Mouse (Mus musculus) brain, embryonic 18.5 days (tissue): ENCODE measurements at regions not wholly inside any gene's neighbourhood (a gene's known extent, or its start where the extent isn't known, plus 50 kb on each side); places are given as distances from the start of the nearest gene placed in this dataset.

Experiments used
- DNase-seq: peaks from one replicate; pipeline ENCODE4 v3.0.0-alpha.2; 2012; ENCODE audit warnings: low read depth, low spot score

DNA sequence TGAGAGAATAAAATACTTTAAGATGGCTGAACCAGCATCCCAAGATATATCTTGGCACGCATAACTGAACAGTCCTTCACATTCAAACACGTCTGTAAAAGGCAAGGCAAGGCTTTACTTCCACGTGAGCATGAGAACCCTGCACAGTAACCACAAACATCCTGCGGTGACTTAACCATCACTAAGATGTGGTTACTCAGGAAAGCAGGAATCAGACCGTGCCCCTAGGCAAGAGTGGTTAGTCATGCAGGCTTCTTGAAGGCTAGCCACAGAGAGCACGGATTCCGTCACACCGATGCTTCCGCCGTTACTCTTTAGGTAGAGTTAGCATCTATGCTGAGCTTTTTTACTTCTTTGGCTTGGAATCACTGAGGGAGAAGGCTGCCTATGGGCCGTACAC is 266.8 kb downstream of the Barhl2 start:
- no peak for DNase-seq

DNA sequence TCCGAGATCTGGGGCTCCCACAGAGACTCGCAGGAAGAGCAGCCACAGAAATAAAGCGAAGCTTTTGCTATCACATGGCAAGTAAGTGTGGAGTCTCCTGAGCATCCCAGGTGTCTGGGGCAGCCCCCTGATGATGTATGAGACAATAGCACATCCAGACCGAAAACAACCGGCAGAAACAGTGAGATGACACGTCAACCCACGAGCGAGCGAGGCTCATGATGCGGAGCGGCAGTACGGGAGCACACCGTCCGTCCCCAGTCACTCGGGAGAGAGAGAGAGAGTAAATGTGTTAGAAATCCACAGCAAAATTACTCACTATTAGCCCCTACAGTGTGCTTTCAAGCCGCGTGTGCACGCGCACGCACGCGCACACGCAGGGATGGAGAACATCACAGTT is 276.2 kb downstream of the Barhl2 start:
- no peak for DNase-seq

DNA sequence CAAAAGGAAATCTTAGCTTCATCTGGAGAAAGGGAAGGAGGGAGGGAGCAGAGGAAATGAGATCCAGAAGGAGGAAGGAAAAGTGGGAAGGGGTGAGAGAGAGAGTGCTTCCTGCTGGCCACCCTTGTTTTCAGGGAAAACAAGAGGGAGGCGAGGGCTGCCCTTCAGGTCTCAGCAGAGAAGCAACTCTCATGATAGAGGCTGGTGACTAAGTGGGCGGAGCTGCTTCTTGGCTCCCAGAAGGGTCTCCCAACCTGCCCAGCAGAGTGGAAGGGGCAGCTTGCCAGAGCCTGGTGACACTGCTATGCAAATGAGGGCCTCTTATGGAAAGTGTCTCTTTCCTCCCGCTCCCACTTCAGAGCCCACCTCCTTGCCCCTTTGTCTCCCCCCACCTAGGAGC is 285.8 kb downstream of the Barhl2 start:
- DNase-seq, result no peak

DNA sequence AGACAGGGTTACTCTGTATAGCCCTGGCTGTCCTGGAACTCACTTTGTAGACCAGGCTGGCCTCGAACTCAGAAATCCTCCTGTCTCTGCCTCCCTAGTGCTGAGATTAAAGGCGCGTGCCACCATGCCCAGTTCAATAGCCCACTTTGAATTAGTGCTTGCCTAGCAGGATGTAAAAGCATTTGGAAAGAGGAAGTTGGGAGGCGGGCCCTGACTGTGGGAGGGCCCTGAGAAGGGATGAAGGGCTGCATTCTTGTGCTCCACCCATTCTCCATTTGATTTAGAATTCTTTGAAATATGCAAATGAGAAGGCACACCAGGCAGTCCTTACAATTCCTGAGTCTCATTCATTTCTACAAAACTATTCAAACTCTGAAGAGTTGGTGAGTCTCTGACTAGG is 287.6 kb downstream of the Barhl2 start:
- DNase-seq, result no peak

DNA sequence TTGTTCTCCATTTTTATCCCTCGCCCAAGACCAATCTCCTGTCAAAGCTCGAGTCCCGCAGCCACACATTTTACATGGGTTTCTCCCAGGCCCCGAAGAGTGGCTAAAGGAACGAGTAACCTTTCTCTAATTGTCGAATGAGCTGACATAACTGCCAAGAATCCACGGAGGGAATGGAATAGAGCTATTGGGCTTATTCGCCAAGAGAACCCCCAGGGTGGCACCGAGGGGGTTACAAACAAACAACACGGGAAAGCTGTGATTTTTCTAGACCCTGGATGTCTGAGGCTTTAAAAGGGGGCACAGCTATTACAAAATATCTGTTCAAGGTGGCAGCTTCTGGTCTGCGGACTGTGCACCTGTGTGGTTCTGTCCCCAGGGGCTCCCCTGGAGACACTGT is 290.4 kb downstream of the Barhl2 start:
- DNase-seq, result no peak

DNA sequence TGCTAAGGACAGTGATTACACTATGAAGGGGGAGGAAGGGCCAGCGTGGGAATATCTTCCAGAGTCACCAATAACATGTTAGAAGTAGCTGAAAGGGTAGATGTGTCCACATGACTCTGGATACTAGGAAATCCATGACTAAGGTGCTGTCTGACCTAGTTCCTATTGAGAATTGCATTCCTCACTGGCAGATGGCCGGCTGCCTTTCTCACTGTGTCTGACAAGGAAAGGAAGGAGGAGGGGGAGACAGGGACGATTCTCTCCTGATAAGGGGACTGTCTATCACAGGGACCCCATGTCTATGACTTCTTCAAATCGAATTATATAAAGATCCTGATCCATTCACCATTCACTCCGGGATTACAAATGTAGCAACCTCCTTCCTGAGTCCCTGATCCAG is 289.9 kb downstream of the Zfp326 start:
- no peak for DNase-seq

DNA sequence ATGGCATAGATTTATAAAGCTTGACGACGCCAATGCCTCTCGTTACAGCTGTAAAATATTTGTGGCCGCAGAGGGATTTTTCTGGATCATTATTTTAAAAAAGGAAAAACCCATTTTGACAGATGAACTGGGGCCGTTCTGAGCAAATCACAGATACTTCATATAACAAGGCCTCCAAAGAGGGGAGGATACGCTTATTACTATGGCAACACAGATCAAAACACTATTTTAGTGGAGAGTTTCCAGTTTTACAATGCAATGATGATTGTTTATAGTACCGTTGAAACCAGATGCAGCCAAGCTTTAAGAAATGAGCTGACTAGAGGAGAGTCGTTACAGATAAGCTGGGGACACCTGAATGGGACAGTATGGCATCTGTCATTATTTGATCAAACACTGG is 287.8 kb downstream of the Zfp326 start:
- no peak for DNase-seq

DNA sequence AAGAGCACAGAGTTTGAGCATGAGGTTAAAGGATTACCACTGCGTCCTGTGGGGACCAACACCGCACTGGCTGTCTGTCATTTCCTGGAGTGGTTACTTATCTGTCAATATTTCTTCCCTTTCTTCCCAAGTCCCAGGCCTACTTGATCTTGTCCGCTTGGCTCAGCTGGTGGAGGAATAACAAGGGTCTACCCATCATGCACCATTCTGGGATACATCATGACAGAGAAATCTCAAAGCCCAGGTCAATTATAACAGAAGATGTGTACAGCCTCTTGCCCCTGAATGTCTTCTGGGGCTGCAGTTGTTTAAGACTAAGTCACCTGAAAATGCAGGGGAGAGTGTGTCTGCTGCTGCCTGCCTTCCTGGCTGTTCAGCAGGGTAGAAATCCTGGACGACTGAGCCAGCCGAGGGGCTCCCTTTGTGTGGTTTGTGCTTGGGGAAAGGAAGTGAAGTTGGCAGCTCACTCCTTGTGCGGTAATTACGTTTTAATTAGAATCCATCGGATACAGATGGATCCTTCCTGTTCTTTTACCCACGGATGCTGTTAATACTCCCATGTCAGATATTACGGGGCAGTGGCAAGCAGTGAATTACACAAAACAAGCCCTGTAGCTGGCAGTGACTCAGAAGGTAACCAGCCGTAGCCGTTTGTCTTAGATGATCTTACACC is 286.8 kb downstream of the Zfp326 start:
- DNase-seq, result peak; percentile 20

DNA sequence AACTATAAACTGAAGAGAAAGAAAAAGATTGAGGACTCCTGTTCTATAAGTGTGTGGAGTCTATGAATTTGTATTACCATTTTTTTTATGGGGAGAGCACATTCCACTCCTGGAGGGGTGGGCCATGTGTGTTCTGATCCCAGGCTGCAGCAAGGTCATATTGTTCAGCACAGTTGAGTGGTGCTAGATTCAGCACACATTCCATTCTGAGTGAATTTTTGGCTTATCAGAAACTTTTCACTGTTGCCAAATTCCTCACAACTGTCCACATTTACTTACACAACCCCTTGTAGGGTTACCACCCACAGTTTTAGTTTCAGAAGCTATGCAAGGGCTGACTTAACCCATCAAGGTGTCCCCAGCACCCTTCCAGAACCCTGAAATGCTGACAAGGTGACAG is 262.7 kb downstream of the Zfp326 start:
- no peak for DNase-seq

DNA sequence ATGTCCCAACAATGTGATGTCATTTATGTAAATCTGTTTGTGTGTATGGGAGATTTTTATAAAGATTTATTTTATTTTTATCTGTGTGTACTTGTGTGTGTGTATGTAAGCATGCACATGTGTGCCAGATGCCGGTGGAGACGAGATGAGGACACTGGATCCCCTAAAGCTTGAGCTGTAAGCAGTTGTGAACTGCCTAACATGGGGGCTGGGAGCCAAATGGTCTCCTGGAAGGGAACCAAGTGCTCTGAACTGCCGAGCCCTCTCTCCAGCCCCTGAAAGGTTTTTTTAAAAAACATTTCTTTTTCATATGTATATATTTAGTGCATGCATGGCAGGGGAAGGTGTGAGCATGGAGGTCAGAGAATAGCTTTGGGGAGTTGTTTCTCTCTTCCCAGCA is 246.6 kb downstream of the Zfp326 start:
- DNase-seq, result no peak

DNA sequence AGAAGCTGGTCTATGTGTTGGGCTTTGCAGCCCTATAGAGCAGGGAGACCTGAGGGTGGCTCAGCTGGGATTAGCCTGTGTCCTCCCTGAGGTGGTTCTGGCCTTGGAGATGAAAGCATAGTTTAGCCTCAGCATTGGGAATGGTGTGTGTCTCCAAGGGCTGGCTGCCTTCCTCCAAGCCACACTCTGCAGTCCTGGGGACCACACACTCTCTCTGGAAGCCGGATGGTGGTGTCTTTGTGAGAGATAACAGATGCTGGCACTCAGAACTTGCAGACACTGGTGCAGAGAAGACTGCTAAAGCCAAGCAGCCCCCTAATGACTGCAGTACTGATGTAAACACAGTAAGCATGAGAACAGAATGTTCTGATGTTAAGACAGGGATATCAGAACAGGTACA is 243.2 kb downstream of the Zfp326 start:
- DNase-seq, result no peak

DNA sequence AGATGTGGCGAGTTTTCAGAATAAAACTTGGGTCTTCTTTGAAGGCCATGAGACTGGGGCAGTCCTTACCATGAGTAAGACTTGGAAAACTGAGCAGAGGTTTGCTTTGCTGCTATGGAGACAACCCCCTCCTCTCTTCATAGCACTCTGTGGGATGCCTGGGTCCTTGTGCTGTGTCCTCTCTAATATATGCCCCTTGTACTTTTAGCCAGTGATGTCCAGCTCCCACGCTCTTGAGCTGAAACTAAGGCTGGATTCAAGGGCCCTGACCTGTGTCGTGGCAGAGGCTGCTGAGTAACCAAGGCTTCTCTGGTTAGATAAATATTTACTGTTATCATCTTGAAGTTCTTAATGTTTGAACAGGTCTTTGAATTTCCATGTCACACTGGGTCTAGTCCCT is 236.8 kb downstream of the Zfp326 start:
- DNase-seq, result no peak

DNA sequence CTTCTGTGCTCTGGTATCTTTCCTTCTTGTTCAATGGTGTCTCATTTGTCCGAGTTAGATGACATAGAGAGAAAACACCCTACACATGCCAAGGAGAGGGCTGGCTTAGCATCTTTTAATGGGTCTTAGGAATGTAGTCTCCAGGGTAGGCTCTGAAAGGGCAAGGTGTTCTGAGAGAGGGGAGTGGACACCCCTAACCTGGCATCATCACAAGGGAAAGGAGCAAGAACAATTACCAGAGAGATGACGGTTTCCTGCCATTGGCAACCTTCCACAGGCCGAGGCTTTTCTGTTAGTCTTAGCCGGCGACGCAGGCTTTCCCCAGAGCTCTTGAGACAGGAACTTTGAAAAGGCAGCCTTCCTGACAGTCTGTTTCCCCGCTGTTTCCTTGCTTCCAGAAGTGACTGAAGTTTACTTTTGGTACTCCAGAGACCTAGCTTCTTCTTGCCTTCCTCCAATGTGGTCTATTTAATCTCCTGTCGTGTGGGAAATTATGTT is 232.2 kb downstream of the Zfp326 start:
- no peak for DNase-seq

DNA sequence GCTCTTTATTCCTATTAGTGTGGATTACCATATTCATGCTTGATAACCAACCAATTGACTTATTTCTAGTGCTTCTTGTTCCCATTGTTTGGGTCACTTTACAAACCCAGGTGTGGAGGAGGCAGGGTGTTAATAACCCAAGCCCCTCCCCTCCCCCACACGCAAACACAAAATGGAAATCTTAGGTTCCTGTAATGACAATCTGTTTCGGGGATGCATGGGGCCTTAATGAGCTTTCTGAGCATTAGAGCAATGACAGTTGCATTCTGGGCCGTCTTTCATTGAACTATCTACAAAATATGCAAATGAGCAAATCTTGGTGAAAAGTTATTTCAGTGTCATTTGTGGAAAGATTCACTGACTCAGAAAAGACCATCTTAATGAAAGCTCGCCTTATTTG is 225.9 kb downstream of the Zfp326 start:
- no peak for DNase-seq

DNA sequence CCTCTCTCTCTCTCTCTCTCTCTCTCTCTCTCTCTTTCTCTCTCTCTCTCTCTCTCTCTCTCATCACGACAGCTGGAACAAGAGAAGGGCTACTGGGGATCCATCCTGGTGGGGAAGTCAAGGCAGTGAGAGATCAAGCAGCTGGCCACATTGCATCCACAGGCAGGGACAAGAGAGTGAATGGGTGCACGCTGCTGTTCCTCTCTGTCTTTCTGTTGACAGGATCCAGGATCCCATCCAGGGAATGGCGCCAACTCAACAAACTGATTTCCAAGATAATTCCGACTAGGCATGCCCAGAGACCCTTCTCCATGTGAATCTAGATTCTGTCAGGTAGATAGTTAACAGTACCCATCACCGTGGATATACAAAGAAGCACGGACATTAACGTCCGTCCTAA is 222.5 kb downstream of the Zfp326 start:
- no peak for DNase-seq

DNA sequence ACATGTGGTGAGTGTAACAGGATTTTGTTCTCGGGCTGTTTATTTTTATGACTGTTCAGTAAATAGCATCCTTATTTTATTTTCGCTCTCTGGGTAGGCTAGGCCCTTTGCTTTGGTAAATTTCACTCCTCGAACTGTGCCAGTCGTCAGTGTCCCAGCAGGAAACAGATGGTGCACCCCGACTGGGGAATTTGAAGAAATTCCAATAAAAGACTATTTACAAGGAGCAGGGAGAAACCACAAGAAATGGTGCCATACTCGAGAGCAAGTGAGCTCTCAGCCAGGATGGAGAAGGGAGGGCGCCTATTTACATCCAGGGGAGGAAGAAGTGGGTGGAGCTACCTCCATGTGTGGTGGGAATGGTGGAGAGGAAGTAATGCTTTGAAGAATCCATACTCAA is 213.0 kb downstream of the Zfp326 start:
- no peak for DNase-seq

DNA sequence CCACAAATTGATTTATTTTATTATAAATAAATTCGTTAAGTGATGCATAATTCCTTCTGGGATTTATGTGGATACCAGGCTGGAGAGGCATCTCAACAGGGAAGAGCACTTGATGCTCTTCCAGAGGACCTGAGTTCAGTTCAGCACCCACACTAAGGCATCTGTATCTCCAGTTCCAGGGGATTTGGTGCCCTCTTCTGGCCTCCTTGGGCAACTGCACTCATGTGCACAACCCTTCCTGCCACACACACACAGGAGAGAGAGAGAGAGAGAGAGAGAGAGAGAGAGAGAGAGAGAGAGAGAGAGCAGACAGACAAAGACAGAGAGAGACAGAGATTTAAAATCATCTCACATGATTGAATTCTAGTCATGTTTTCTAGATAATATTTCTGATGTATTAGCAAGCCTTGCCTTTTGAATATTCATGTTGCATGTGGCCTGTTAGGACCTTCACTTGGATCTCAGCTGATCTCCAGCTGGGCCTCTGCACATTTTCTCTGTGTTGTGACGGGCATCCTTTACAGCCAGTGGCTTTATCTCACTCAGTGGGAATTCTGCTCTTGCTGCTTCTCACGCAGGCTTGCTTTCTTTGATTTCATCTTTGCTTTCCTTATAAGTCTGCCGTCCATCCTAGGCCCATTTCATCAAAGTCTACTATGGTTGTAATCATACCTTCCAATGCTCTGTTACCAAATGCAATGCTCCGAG is 212.3 kb downstream of the Zfp326 start:
- DNase-seq, result no peak

DNA sequence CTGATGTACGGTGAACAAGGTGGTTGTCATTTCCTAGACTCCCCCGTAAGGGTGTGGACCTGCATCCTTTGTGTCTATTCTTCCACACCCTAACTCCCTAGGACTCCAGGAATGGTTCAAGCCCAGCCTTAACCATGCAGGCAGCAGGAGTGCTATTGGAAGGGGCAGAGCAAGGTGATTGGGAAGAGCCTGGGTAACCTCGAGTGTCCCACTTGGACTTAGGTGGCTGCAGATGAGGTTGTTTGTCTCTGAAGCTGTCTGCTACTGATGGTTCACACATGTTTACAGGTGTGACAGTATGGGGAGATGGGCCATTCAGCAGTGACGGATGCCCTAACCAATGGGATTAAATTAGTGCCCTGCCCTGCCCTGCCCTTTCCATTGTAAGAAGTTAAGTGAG is 207.4 kb downstream of the Zfp326 start:
- no peak for DNase-seq

DNA sequence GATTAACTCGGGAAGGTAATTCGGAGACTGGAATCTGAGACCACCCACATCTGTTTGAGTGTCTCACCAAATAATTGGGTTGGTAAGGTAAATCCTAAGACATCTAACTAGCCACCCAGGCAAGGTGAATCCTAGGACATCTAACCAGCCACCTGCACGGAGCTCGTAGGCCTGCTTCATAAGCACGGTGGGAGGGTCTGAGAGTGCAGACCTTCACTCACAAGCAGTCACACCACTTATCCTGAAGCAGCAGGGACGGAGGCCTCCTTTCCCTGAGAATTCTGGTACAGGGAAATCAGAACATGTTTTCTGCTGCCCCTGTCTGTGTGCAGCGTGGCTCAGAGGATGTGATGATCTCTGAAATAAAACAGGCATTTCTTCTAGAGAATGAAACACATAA is 206.5 kb downstream of the Zfp326 start:
- no peak for DNase-seq

DNA sequence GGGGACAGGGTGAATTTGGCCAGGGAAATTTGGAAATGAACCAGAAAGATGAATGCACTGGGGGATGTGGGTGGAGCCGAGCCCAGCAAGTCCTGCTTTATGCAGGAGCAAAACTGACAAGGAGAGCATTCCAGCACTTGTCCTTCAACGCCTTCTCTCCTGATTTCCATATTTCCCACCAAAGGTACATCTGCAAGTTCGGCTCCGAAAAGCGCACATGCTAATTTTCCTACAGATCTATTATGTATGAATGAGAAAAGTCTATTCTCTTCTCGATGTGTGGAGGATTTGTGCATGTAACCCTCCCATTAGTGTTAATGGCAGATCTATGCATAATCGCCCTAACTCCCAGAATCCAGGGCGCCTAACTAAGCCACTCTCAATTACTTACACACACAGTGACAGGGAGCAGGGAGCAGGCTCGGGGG is 190.8 kb downstream of the Zfp326 start:
- DNase-seq, result no peak

DNA sequence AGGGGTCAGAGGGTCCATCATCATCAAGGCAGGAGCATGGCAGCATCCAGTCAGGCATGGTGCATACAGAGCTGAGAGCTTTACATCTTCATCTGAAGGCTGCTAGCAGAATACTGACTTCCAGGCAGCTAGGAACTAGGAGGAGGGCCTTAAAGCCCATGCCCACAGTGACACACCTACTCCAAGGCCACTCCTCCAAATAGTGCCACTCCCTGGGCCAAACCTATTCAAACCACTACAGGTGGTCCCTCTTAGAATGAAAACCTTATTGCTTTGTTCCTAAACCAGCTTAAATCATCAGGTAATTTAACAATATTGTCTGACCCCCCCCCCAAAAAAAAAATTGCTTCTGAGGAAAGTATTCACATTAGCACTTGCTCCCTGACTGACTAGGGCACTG is 190.3 kb downstream of the Zfp326 start:
- no peak for DNase-seq

DNA sequence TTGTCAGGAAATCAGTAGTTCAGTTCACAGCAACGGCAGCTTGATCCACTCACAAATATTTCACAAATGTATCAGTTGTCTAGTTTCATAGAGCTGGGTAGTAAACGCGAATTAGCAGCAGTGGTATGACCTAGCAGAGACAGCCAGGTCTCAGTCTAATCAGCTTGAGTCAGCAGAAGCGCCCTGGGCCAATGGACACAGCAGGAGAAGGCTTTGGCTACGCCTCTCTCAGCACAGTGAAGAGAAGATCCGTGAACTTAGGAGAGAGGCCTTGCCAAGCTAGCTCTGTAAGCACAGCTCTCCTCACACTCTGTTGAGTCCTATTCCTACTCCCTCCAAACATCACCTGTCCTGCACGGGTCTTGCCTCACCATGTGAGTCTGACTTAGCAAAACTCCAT is 188.0 kb downstream of the Zfp326 start:
- no peak for DNase-seq

DNA sequence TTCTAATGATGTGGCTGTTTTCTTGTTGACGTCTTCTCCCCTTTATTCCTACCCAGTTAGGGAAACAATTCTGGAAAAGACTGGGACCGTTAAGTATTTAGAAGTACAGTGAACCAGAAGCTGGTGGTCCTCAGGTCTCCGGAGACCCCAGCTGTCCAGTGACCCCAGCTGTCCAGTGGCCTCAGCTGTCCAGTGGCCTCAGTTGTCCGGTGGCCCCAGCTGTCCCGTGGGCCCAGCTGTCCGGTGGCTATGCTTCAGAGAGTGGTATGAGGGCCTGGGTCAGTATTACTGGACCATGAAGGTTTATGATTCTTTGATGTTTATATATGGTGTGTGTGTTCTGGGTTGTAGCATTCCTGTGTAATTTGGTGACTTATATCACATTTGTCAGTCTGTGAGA is 186.6 kb downstream of the Zfp326 start:
- DNase-seq, result no peak

DNA sequence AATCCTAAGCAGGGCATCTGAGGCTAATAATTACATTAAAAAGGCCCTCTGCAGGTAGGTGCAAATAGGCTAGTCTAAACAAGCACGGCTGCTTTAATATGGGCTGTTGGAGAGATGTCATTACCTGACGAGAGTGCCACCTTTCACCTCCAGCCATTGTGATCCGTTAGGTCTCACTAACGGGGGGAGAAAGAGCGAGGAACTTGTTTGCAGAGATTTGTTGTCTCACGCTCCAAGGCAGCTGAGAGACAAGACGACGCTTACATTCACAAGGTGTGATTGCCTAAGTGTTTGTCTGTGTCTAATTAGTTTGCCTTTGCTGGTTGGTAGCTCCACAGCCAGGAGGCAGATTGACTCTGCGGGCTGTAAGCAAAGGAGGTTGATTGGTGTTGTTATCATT is 180.3 kb downstream of the Zfp326 start:
- no peak for DNase-seq
